25 mouse cellular contexts compared by ENCODE assay signal in the genomic region with DNA sequence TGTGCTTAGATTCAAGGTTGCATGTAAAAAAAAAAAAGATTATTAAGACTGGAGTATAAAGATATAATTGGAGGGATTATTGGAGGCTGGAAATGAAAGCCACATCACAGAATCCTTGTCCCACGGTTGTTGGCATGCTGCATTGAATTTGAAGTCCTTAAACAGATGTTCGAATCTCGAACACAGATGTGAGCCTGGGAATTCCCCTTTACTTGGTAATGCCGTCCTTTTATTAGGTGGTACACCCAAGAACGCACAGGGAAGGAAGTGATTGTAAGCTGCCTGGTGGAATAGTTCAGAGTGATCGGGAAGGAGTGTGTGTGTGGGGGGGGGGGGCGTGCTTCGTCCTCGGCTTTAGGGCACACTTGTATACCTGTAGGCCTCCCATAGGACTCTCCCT.
"Had no signal": no experiment of that assay in that cellular context is flagged by ENCODE, and none has a peak within 500 bp of the region (broad histone marks: within the 10 kb centered on the region; RNA-seq: fewer than 3 reads in every experiment).

No protein-coding gene starts in this region.

- H3K27me3 ChIP-seq: heart, embryonic 12.5 days; hindbrain, embryonic 12.5 days; liver, embryonic 12.5 days had no signal

- H3K36me3 ChIP-seq: heart, embryonic 10.5 days; heart, embryonic 12.5 days; hindbrain, embryonic 10.5 days; hindbrain, embryonic 12.5 days; limb, embryonic 13.5 days; limb, embryonic 15.5 days; liver, embryonic 12.5 days had no signal

- DNase-seq: gastrocnemius, adult 2 months; gastrocnemius, postnatal 10 days; gastrocnemius, postnatal 25 days; heart, adult 18-20 months; heart, postnatal 10 days; heart, postnatal 4 days; kidney, adult 11 months; kidney, adult 8-10 months; kidney, postnatal 14 days; kidney, postnatal 36 days; layer of hippocampus, adult 9-11 months; layer of hippocampus, postnatal 36 days; left cerebral cortex, postnatal 4 days had no signal

- ATAC-seq: hindbrain, postnatal 0 days; intestine, embryonic 16.5 days; liver, embryonic 12.5 days had no signal

- H3K4me2 ChIP-seq: heart, embryonic 12.5 days; hindbrain, embryonic 12.5 days; hindbrain, embryonic 14.5 days; limb, embryonic 13.5 days; limb, embryonic 15.5 days; liver, embryonic 12.5 days had no signal

- H3K27ac ChIP-seq: gastrocnemius, adult 2 months; heart, embryonic 10.5 days; hindbrain, embryonic 10.5 days; hindbrain, embryonic 12.5 days; hindbrain, embryonic 14.5 days; hindbrain, postnatal 0 days; kidney, postnatal 0 days; limb, embryonic 13.5 days; limb, embryonic 15.5 days; liver, embryonic 12.5 days; liver, embryonic 14.5 days had no signal

- H3K4me3 ChIP-seq: gastrocnemius, adult 2 months; heart, embryonic 10.5 days; heart, embryonic 12.5 days; hindbrain, embryonic 10.5 days; hindbrain, embryonic 12.5 days; limb, embryonic 13.5 days; limb, embryonic 15.5 days; liver, embryonic 12.5 days had no signal

- H3K9ac ChIP-seq: heart, embryonic 12.5 days; hindbrain, embryonic 12.5 days; hindbrain, embryonic 14.5 days; limb, embryonic 13.5 days; limb, embryonic 15.5 days; liver, embryonic 12.5 days; liver, embryonic 14.5 days had no signal

- H3K4me1 ChIP-seq: heart, embryonic 10.5 days; liver, embryonic 12.5 days had no signal

- H3K9me3 ChIP-seq: heart, embryonic 10.5 days; heart, embryonic 12.5 days; hindbrain, embryonic 10.5 days; hindbrain, embryonic 12.5 days; limb, embryonic 13.5 days; limb, embryonic 15.5 days; liver, embryonic 12.5 days had no signal
